Mouse (Mus musculus): Measurements from ENCODE around the gene Tdrd12. TPM values are rescaled to one million over a fixed set of nuclear protein-coding genes. Genes with fewer than 3 reads are reported as not detected.
A peak's percentile ranks its signal among the peaks of the same experiment; 100 is the strongest.

Gene Tdrd12
- polyA plus RNA-seq, 1 experiment from 2014 or later: 0.19 TPM

DNA sequence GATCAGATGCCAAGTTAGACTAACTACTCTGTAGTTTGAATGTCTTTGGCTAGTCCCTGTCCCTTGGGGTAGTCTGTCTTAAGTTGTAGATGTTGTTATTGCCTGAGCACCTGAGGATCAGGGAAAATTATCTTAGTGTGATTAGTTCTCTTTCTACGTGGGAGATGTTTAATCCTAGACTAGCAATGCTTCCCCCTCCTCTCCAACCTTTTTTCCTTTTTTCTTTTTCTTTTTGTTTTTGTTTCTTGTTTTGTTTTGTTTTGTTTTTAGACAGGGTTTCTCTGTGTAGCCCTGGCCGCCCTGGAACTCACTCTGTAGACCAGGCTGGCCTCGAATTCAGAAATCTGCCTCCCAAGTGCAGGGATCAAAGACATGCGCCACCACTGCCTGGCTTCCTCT lies 18.7 kb upstream of the Tdrd12 start, which contains the start of gene Nudt19:
TSS of gene Nudt19 (minus strand) at position 100 of the 399 bp plus-strand sequence.
- H3K4me3 ChIP-seq (ENCODE audit: low read depth, low read length): peak within 1 kb of the TSS; percentile 90
- WGBS: 64% methylated on average over 4 of the region's 4 CpGs
- peak within 1 kb of the TSS; percentile 99 for H3K9ac ChIP-seq (ENCODE audit: low read length)
- H3K27ac ChIP-seq (replicated peaks): peak within 1 kb of the TSS; percentile 99
- H3K36me3 ChIP-seq (ENCODE audit: control insufficient read depth, insufficient read depth, low read length): no peaks in the 10 kb centered on the region
- peak within 1 kb of the TSS; percentile 100 for H3K4me2 ChIP-seq (replicated peaks; ENCODE audit: low read depth)
- H3K4me1 ChIP-seq (replicated peaks; ENCODE audit: control insufficient read depth, insufficient read depth): no peaks in the 10 kb centered on the region
- no peaks in the 10 kb centered on the region for H3K9me3 ChIP-seq (ENCODE audit: control insufficient read depth, low read length)
- no peak for TF ChIP-seq EP300 (optimal IDR thresholded peaks at IDR 0.05)
- TF ChIP-seq CTCF (IDR thresholded peaks at IDR 0.05; ENCODE audit: low read depth): no peak
- H3K27me3 ChIP-seq (ENCODE audit: control insufficient read depth, insufficient read depth, low read length): no peaks in the 10 kb centered on the region
- DNase-seq (ENCODE audit: low spot score) (no peak), ATAC-seq (ENCODE audit: low FRiP score, low TSS enrichment) (no peak)

DNA sequence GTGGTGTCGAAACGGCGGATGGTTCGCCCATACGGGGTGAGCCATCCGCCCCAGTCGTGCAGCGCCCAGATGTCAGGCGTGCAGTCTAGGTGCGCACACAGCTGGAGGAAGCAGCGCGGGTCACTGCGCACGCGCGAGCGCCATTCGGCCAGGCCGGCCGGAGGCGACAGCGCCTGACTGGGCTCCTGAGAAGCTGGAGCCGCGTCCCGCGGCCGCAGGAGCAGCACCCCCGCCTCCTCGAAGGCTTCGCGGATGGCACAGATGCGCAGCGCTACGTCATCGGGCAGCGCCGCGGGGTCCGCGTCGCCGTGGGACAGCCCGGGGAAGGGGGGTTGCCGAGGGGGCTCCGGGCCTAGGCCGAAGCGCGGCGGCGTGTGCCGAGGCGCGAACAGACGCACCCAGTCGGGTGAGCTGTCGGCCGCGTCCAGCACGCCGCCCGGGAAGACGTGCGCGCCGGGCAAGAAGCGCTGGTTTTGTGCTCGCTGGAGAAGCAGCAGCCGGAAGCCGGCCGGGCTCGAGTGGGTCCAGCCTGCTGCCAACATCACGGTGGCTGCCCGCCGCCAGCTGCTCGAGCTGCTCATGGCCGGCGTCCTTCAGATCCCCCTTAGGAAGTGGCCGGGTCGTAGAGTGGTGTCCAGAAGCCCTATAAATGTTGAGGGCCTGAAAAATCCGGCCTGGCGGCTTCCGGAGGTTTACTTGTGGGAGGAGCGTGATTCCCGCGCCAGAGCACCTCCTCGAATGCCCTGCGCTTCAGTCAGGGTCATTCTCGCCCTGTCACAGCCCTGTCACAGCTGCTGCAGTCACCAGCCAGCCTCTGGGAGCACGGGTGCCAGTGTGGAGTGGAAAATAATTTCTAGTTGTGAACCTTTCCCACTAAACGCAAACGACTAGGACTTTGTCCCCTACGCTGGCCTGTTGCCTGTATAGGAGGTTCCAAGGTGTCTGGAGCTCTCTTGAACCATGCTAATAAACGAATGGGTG lies 18.0 kb upstream of the Tdrd12 start:
- Histone ChIP-seq H3K4me3 (ENCODE audit: low read depth, low read length) (peak overlapping the region; percentile 90), H3K27ac (replicated peaks) (peak overlapping the region; percentile 99), H3K9me3 (ENCODE audit: control insufficient read depth, low read length) (no peaks in the 10 kb centered on the region), H3K36me3 (ENCODE audit: control insufficient read depth, insufficient read depth, low read length) (no peaks in the 10 kb centered on the region), H3K9ac (ENCODE audit: low read length) (peak overlapping the region; percentile 99), H3K4me1 (replicated peaks; ENCODE audit: control insufficient read depth, insufficient read depth) (no peaks in the 10 kb centered on the region), H3K4me2 (replicated peaks; ENCODE audit: low read depth) (peak overlapping the region; percentile 100), H3K27me3 (ENCODE audit: control insufficient read depth, insufficient read depth, low read length) (no peaks in the 10 kb centered on the region)
- ATAC-seq (ENCODE audit: low FRiP score, low TSS enrichment): peak; percentile 92
- TF ChIP-seq EP300 (optimal IDR thresholded peaks at IDR 0.05) (no peak), CTCF (IDR thresholded peaks at IDR 0.05; ENCODE audit: low read depth) (no peak; the same call in 1 of the 2 replicates)
- under 1% methylated on average over 93 of the region's 93 CpGs for WGBS
- peak; percentile 90 for DNase-seq (ENCODE audit: low spot score)

DNA sequence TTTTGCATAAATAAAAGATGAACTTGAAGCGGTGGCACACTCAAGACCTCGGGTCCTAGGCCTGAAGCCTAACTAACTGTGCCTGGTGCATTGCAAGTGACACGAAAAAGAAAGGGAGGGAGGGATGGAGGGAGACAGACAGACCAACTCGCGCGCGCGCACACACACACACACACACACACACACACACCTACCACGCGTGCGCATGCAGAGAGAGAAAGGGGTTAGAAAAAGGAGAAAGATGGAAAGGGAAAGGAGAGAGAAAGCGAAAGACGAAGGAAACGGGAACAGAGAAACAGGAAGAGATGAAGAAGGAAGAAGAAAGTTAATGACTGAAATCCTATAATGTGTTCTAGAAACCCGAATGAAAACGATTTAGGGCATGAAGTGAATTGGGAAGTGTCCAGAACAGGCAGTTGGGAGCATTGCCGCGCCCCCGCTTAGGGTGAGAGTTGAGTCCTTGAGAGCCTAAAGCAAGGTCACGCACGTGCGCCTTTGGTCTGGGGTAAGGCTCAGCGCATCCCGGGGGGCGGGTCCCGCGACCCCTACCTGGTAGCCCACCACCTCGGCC lies 17.1 kb upstream of the Tdrd12 start:
- no peak; the same call in 1 of the 2 replicates for ATAC-seq (ENCODE audit: low FRiP score, low TSS enrichment)

DNA sequence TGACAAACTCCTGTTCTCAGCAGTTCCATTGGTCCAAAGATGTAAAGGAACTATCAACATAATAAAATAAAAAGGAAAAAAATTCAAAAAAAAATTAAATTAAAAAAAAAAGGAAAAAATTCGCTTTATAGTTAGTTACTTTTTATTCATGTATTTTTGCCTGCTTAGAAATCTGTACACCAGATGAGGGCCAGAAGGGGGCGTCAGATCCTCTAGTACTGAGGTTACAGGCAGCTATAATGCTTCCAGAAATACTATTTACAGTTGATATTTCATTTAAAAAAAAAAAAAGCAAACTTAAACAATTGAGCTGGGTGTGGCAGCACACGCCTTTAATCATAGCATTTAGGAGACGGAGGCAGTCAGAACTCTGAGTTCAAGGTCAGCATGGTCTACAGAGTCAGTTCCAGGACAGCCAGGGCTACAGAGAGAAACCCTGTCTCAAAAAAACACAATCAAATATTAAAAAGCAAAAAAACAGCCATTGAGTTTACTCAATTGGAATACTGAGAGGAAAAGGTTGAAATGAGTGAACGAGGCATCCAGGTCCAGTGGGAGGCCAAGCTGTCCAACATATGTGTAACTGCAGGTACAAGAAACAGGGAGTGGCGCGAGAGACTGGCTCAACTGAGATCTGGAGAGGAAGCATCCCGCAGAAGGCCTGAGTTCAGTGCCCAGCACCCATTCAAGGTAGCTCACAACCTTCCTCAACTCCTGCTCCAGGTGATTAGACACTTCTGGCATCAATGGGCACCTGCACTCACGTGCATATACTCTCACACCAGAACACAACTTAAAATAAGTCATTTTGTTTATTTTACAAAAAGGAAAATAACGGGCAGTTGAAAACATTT lies 16.4 kb upstream of the Tdrd12 start:
- DNase-seq (ENCODE audit: low spot score) (peak; percentile 52), ATAC-seq (ENCODE audit: low FRiP score, low TSS enrichment) (no peak)
- H3K9ac ChIP-seq (ENCODE audit: low read length): no peak overlapping the region
- H3K4me2 ChIP-seq (replicated peaks; ENCODE audit: low read depth): peak overlapping the region; percentile 100; the same call in 1 of the 2 replicates
- TF ChIP-seq CTCF (IDR thresholded peaks at IDR 0.05; ENCODE audit: low read depth) (peak; percentile 62), EP300 (optimal IDR thresholded peaks at IDR 0.05) (no peak)
- no peaks in the 10 kb centered on the region for H3K4me1 ChIP-seq (replicated peaks; ENCODE audit: control insufficient read depth, insufficient read depth)
- H3K27ac ChIP-seq (replicated peaks): no peak overlapping the region
- H3K36me3 ChIP-seq (ENCODE audit: control insufficient read depth, insufficient read depth, low read length): peaks cover 5% of the 10 kb centered on the region
- 48% methylated on average over 10 of the region's 10 CpGs for WGBS
- peak overlapping the region; percentile 90; the same call in 1 of the 2 replicates for H3K4me3 ChIP-seq (ENCODE audit: low read depth, low read length)
- no peaks in the 10 kb centered on the region for H3K27me3 ChIP-seq (ENCODE audit: control insufficient read depth, insufficient read depth, low read length)
- no peaks in the 10 kb centered on the region for H3K9me3 ChIP-seq (ENCODE audit: control insufficient read depth, low read length)

More for the DNA sequence above, 17.1 kb upstream of the Tdrd12 start:
- H3K36me3 ChIP-seq (ENCODE audit: control insufficient read depth, insufficient read depth, low read length): no peaks in the 10 kb centered on the region
- peak overlapping the region; percentile 99 for H3K27ac ChIP-seq (replicated peaks)
- peak; percentile 42 for DNase-seq (ENCODE audit: low spot score)
- no peaks in the 10 kb centered on the region for H3K27me3 ChIP-seq (ENCODE audit: control insufficient read depth, insufficient read depth, low read length)
- H3K4me1 ChIP-seq (replicated peaks; ENCODE audit: control insufficient read depth, insufficient read depth): no peaks in the 10 kb centered on the region
- H3K9me3 ChIP-seq (ENCODE audit: control insufficient read depth, low read length): no peaks in the 10 kb centered on the region
- 4% methylated on average over 28 of the region's 28 CpGs for WGBS
- no peak for TF ChIP-seq EP300 (optimal IDR thresholded peaks at IDR 0.05)
- TF ChIP-seq CTCF (IDR thresholded peaks at IDR 0.05; ENCODE audit: low read depth): no peak
- peak overlapping the region; percentile 99 for H3K9ac ChIP-seq (ENCODE audit: low read length)
- H3K4me3 ChIP-seq (ENCODE audit: low read depth, low read length): peak overlapping the region; percentile 90
- H3K4me2 ChIP-seq (replicated peaks; ENCODE audit: low read depth): peak overlapping the region; percentile 100

DNA sequence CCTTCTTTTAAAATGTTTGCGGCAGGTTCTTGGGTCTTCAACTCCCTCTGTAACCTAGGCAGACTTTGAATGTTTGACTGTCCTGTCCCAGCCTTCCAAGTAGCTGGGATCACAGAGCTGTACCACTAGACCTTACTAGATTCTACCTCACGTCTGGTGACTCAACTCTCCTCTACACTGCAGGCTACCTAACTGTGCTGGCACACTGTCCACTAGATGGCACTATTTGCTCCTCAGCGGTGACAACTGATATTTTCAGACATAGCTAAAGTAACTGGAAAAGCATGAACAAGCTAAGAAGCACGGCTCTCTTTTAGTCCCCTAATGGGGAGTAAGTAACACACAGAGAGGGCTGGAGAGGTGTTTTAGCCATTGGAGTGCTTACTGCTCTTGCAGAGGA lies 8.3 kb upstream of the Tdrd12 start:
- ATAC-seq (ENCODE audit: low FRiP score, low TSS enrichment): peak; percentile 85
- 30% methylated on average over 4 of the region's 4 CpGs for WGBS
- Histone ChIP-seq H3K9me3 (ENCODE audit: control insufficient read depth, low read length) (no peaks in the 10 kb centered on the region), H3K27me3 (ENCODE audit: control insufficient read depth, insufficient read depth, low read length) (no peaks in the 10 kb centered on the region), H3K4me1 (replicated peaks; ENCODE audit: control insufficient read depth, insufficient read depth) (no peaks in the 10 kb centered on the region), H3K4me2 (replicated peaks; ENCODE audit: low read depth) (no peak overlapping the region), H3K4me3 (ENCODE audit: low read depth, low read length) (no peak overlapping the region), H3K27ac (replicated peaks) (no peak overlapping the region), H3K9ac (ENCODE audit: low read length) (no peak overlapping the region), H3K36me3 (ENCODE audit: control insufficient read depth, insufficient read depth, low read length) (peaks cover 6% of the 10 kb centered on the region)
- TF ChIP-seq EP300 (optimal IDR thresholded peaks at IDR 0.05) (no peak), CTCF (IDR thresholded peaks at IDR 0.05; ENCODE audit: low read depth) (peak; percentile 93)
- peak; percentile 64 for DNase-seq (ENCODE audit: low spot score)
